Mouse (Mus musculus) kidney, adult 2 months (tissue): ENCODE data around the gene 1700030J22Rik. TPM values are rescaled to one million over a fixed set of nuclear protein-coding genes. Genes with fewer than 3 reads are reported as not detected.

Source experiments
- DNase-seq: peaks from one replicate; pipeline ENCODE4 v3.0.0; 2021
- H3K27ac ChIP-seq: fragments of 200-500 bp; 2 replicates; pipeline ENCODE4 v1.5.1; 2012; ENCODE audit warnings: low read depth, low read length, control low read depth, inconsistent platforms; ENCODE audit not compliant: insufficient read depth
- H3K27me3 ChIP-seq: fragments of 200-500 bp; replicated peaks from 2 replicates; pipeline ENCODE4 v1.6.1; 2012; ENCODE audit warnings: mild to moderate bottlenecking, moderate library complexity, low read length, inconsistent platforms; ENCODE audit not compliant: control insufficient read depth, insufficient read depth
- H3K36me3 ChIP-seq: fragments of 200-500 bp; 2 replicates; pipeline ENCODE4 v1.6.1; 2012; ENCODE audit warnings: mild to moderate bottlenecking, moderate library complexity, low read length, inconsistent platforms; ENCODE audit not compliant: control insufficient read depth, insufficient read depth
- H3K4me1 ChIP-seq: fragments of 200-500 bp; 2 replicates; pipeline ENCODE4 v1.6.1; 2011; ENCODE audit warnings: low read length; ENCODE audit not compliant: control insufficient read depth, insufficient read depth
- H3K4me3 ChIP-seq: fragments of 200-500 bp; 2 replicates; pipeline ENCODE4 v1.5.1; 2011; ENCODE audit warnings: mild to moderate bottlenecking, low read depth, low read length, control low read depth; ENCODE audit not compliant: insufficient read depth
- CTCF ChIP-seq: fragments of 200-500 bp; conservative IDR thresholded peaks from 2 replicates; pipeline ENCODE4 v1.5.1; 2011; ENCODE audit warnings: low read depth, mild to moderate bottlenecking, control low read depth, low read length, moderate library complexity, mixed read lengths; ENCODE audit not compliant: insufficient read depth, insufficient read length
- POLR2A ChIP-seq: fragments of 200-500 bp; IDR thresholded peaks from one replicate; pipeline ENCODE4 v1.6.1; 2011; ENCODE audit warnings: low read depth, low read length, control low read depth
- WGBS: fragments of 180-500 bp; shearing (Covaris S2); methylation state at CpG from one replicate; pipeline ENCODE4 v1.1.7; 2018; 5-methylcytosine and 5-hydroxymethylcytosine counted together
- polyA plus RNA-seq: library from polyadenylated mRNA; depleted of rRNA; stranded (reverse); fragments of >200 nt; gene quantifications from 2 replicates; pipeline ENCODE4 v1.2.3, GENCODE M21; 2012

1700030J22Rik gene
- polyA plus RNA-seq, 1 experiment = 1.4 TPM

- WGBS = 95% methylated on average over 3 of the region's 3 CpGs
- H3K27ac ChIP-seq = no peak overlapping the region
- no peak for DNase-seq
- H3K4me3 ChIP-seq = no peak overlapping the region
- H3K36me3 ChIP-seq = no peaks in the 10 kb centered on the region
- TF ChIP-seq POLR2A = no peak
- TF ChIP-seq CTCF = 0 out of 2 replicates have a peak, but pooled peaks have one; percentile 5
- no peaks in the 10 kb centered on the region for H3K27me3 ChIP-seq
- H3K4me1 ChIP-seq = peaks cover 12% of the 10 kb centered on the region; the same call in 1 of the 2 replicates
Measured at GRCm38 (mm10) chr8:116989842-116990241, 11.1 kb upstream of the 1700030J22Rik start.

GRCm38 (mm10) chr8:116980117-116980516, 1.4 kb upstream of the 1700030J22Rik start:
- 7% methylated on average over 4 of the region's 4 CpGs for WGBS
- DNase-seq = peak; percentile 77
- Histone ChIP-seq H3K27ac (no peak overlapping the region), H3K36me3 (no peaks in the 10 kb centered on the region), H3K4me1 (peaks cover 14% of the 10 kb centered on the region; the same call in 1 of the 2 replicates), H3K4me3 (no peak overlapping the region), H3K27me3 (no peaks in the 10 kb centered on the region)
- TF ChIP-seq CTCF (peak; percentile 49), POLR2A (no peak)

GRCm38 (mm10) chr8:116978052-116978451, 707 bp downstream of the 1700030J22Rik start:
- WGBS = 23% methylated on average over 8 of the region's 8 CpGs
- no peak overlapping the region for H3K27ac ChIP-seq
- no peaks in the 10 kb centered on the region for H3K36me3 ChIP-seq
- peak overlapping the region; percentile 89 for H3K4me3 ChIP-seq
- H3K27me3 ChIP-seq = no peaks in the 10 kb centered on the region
- peaks cover 18% of the 10 kb centered on the region; the same call in 1 of the 2 replicates for H3K4me1 ChIP-seq
- peak; percentile 7 for DNase-seq
- TF ChIP-seq POLR2A (no peak), CTCF (no peak)

GRCm38 (mm10) chr8:116975606-116976005, 3.2 kb downstream of the 1700030J22Rik start:
- Histone ChIP-seq H3K36me3 (no peaks in the 10 kb centered on the region), H3K4me3 (no peak overlapping the region), H3K4me1 (peaks cover 18% of the 10 kb centered on the region; the same call in 1 of the 2 replicates), H3K27me3 (no peaks in the 10 kb centered on the region), H3K27ac (no peak overlapping the region)
- DNase-seq = peak; percentile 75
- WGBS = 30% methylated on average over 5 of the region's 5 CpGs
- TF ChIP-seq POLR2A = no peak
- no peak for TF ChIP-seq CTCF

GRCm38 (mm10) chr8:116975066-116975465, 3.7 kb downstream of the 1700030J22Rik start:
- DNase-seq = no peak
- TF ChIP-seq CTCF = no peak
- TF ChIP-seq POLR2A = no peak
- H3K4me3 ChIP-seq = no peak overlapping the region
- H3K36me3 ChIP-seq = no peaks in the 10 kb centered on the region
- H3K27ac ChIP-seq = no peak overlapping the region
- peaks cover 18% of the 10 kb centered on the region; the same call in 1 of the 2 replicates for H3K4me1 ChIP-seq
- WGBS = 34% methylated on average over 5 of the region's 5 CpGs
- no peaks in the 10 kb centered on the region for H3K27me3 ChIP-seq

GRCm38 (mm10) chr8:116969531-116969930, 9.2 kb downstream of the 1700030J22Rik start:
- DNase-seq = peak; percentile 83
- 62% methylated on average over 6 of the region's 6 CpGs for WGBS
- H3K4me3 ChIP-seq = no peak overlapping the region
- 0 out of 2 replicates have a peak, but pooled peaks cover 3% of the 10 kb centered on the region for H3K4me1 ChIP-seq
- H3K27me3 ChIP-seq = no peaks in the 10 kb centered on the region
- TF ChIP-seq POLR2A = no peak
- TF ChIP-seq CTCF = no peak
- no peaks in the 10 kb centered on the region for H3K36me3 ChIP-seq
- peak overlapping the region; percentile 65; the same call in 1 of the 2 replicates for H3K27ac ChIP-seq

GRCm38 (mm10) chr8:116954415-116954814, 24.3 kb downstream of the 1700030J22Rik start:
- WGBS = 91% methylated on average over 9 of the region's 9 CpGs
- no peak for TF ChIP-seq POLR2A
- no peak for TF ChIP-seq CTCF
- Histone ChIP-seq H3K4me1 (peaks cover 3% of the 10 kb centered on the region; the same call in 1 of the 2 replicates), H3K27me3 (no peaks in the 10 kb centered on the region), H3K36me3 (no peaks in the 10 kb centered on the region), H3K27ac (no peak overlapping the region), H3K4me3 (no peak overlapping the region)
- no peak for DNase-seq
